Mouse (Mus musculus) T-helper 2 cell (primary cell): ENCODE data around the gene Ngfr.

Source experiments
- in situ Hi-C: fragments of 300-600 bp; cut with MboI, MseI; formaldehyde crosslinking; loops from one replicate; pipeline ENCODE4 v1.15.1; 2025; ENCODE audit warnings: high pct_unique_total_duplicates

Gene Ngfr

DNA sequence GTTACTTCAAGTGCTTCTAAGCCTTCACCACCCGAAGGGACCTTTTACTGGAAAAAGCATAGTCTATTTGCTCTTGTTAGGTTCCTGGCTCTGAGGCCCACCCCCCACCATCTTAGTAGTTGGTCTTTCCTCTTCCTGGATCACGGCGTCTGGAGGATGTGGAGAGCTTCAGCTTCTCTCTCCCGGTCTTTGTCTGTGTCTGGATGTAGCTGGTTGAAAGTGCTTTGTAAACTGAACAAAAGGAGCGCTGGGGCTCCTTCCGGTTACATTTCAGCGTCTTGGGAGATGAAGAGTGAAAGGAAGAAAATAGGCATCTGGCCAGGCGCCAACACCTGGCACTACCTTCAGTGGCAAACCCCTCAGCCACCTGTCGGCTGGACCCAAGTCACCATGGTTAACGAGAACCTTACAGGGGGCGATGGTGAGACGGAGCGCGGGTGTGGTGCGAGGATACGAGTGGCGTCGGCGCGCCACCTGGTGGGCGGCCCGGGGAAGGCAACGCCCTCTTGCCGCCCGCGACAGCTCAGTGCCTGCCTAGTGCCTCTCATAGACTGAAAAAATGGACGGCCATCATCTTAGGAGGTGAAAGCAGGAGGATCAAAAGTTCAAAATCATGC lies 67.0 kb downstream of the Ngfr start:
- in situ Hi-C loops: loop anchor here (5.0 kb wide), 2 partner anchors 123 to 263 kb away; no protein-coding TSS in a partner anchor

DNA sequence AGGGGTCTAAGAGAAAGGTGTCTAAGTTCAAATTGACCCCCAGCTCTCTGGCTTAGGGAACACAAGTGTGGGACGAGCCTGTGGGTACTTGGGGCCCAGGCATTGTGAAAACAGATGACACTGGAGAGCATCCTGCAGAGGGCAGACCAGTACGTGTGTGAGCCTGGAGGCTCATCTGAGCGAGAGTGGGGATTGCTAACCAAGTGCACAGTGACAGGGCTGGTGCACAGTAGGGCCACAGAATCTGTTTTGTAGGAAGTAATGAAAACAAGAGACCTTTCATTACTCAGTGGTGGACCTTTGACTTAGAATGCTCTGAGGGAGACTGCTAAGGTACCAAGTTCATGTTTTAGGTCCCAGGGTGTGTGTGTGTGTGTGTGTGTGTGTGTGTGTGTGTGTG lies 67.5 kb downstream of the Ngfr start:
- in situ Hi-C loops: loop anchor here (5.0 kb wide), 2 partner anchors 123 to 263 kb away; no protein-coding TSS in a partner anchor

DNA sequence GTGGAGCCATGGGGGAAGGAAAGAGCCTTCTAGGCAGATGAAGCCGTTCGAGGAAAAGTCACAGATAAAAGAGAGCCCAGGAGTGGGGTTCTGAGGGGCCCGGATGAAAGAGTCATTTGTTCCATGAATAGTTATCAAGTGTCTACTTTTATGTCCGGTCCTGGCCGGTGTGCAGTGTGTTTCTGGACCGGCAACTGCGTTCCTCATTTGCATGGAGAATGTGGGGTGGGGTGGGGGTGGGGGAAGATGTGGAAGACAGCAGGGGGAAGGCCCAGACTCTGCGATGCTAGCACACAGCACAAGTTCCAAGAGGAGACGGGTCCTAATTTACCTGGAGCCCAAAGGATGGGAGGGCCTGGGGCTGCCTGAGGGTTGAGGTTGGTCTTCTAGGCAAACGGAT lies 68.2 kb downstream of the Ngfr start:
- in situ Hi-C loops: no loop called here
